Mouse (Mus musculus) intestine, embryonic 14.5 days (tissue): ENCODE results near the gene Aspdh. TPM values are rescaled to one million over a fixed set of nuclear protein-coding genes. Genes with fewer than 3 reads are reported as not detected.

Experiments used
- ATAC-seq: fragments of 200-750 bp; cut with Nextera tagmentation; replicated peaks from 2 replicates; pipeline ENCODE4 v1.8.0; 2017; ENCODE audit warnings: low read depth, moderate number of reproducible peaks, moderate TSS enrichment, moderate library complexity; ENCODE audit not compliant: low FRiP score, low TSS enrichment
- DNase-seq: peaks from one replicate; pipeline ENCODE4 v3.0.0-alpha.2; 2018; ENCODE audit warnings: low spot score
- H3K27ac ChIP-seq: fragments of 300-500 bp; sonication (generic); 2 replicates; pipeline ENCODE4 v1.5.1; 2014; ENCODE audit warnings: low read depth, mild to moderate bottlenecking, control low read depth
- H3K27me3 ChIP-seq: fragments of 300-500 bp; sonication (generic); replicated peaks from 2 replicates; pipeline ENCODE4 v1.6.1; 2014; ENCODE audit warnings: low read length, control low read depth; ENCODE audit not compliant: control insufficient read depth, insufficient read depth
- H3K36me3 ChIP-seq: fragments of 300-500 bp; sonication (generic); 2 replicates; pipeline ENCODE4 v1.6.1; 2014; ENCODE audit warnings: low read length, control low read depth; ENCODE audit not compliant: control insufficient read depth, insufficient read depth
- H3K4me1 ChIP-seq: fragments of 300-500 bp; sonication (generic); replicated peaks from 2 replicates; pipeline ENCODE4 v1.6.1; 2014; ENCODE audit warnings: low read length, control low read depth, mixed read lengths; ENCODE audit not compliant: control insufficient read depth, insufficient read depth
- H3K4me2 ChIP-seq: fragments of 300-500 bp; sonication (generic); 2 replicates; pipeline ENCODE4 v1.6.1; 2014; ENCODE audit warnings: low read length
- H3K4me3 ChIP-seq: fragments of 300-500 bp; sonication (generic); 2 replicates; pipeline ENCODE4 v1.5.1; 2014; ENCODE audit warnings: low read depth, low read length, control low read depth, mixed read lengths
- H3K9ac ChIP-seq: fragments of 300-500 bp; sonication (generic); 2 replicates; pipeline ENCODE4 v1.6.1; 2014; ENCODE audit warnings: mild to moderate bottlenecking, low read length
- H3K9me3 ChIP-seq: fragments of 300-500 bp; sonication (generic); 2 replicates; pipeline ENCODE4 v1.6.1; 2016; ENCODE audit warnings: low read length, control low read depth; ENCODE audit not compliant: control insufficient read depth
- WGBS: fragments of 180-500 bp; shearing (Covaris S2); extraction: QIAGEN DNeasy Blood & Tissue Kit; methylation state at CpG from one replicate; pipeline ENCODE4 v1.1.7; 2014; 5-methylcytosine and 5-hydroxymethylcytosine counted together
- polyA plus RNA-seq: library from polyadenylated mRNA; unstranded; fragments of >200 nt; fragmentation: Nextera tagmentation; extraction: Ambion mirVana; gene quantifications from 2 replicates; pipeline ENCODE4 v1.2.1, GENCODE M21; 2014

Aspdh gene
- 0.65 TPM in 1 of 2 replicates, not detected in the other for polyA plus RNA-seq

GRCm38 (mm10) chr7:44465111-44465510, at the start of gene Aspdh:
Gene Aspdh, plus strand, starts transcription at chr7:44465391.
- H3K36me3 ChIP-seq: no peaks in the 10 kb centered on the region
- ATAC-seq (no peak), DNase-seq (no peak)
- no peak within 1 kb of the TSS for H3K4me2 ChIP-seq
- WGBS: 66% methylated on average over 2 of the region's 2 CpGs
- no peak within 1 kb of the TSS for H3K4me3 ChIP-seq
- no peaks in the 10 kb centered on the region for H3K9me3 ChIP-seq
- no peak within 1 kb of the TSS for H3K9ac ChIP-seq
- H3K27ac ChIP-seq: no peak within 1 kb of the TSS
- H3K27me3 ChIP-seq: peaks cover 47% of the 10 kb centered on the region
- H3K4me1 ChIP-seq: peaks cover 11% of the 10 kb centered on the region

- WGBS: 10% methylated on average over 8 of the region's 8 CpGs
- H3K4me1 ChIP-seq: 0 out of 2 replicates have a peak, but pooled peaks cover 4% of the 10 kb centered on the region
- H3K27ac ChIP-seq: no peak overlapping the region
- no peak overlapping the region for H3K9ac ChIP-seq
- H3K4me3 ChIP-seq: peak overlapping the region; percentile 43; the same call in 1 of the 2 replicates
- H3K36me3 ChIP-seq: no peaks in the 10 kb centered on the region
- H3K4me2 ChIP-seq: peak overlapping the region; percentile 40
- no peaks in the 10 kb centered on the region for H3K9me3 ChIP-seq
- DNase-seq: no peak
- H3K27me3 ChIP-seq: peaks cover 56% of the 10 kb centered on the region
- no peak for ATAC-seq
Measured at GRCm38 (mm10) chr7:44427666-44428065, 37.5 kb upstream of the Aspdh start.

- DNase-seq: no peak
- H3K4me2 ChIP-seq: peak overlapping the region; percentile 64
- ATAC-seq: 0 out of 2 replicates have a peak, but pooled peaks have one; percentile 9
- no peak overlapping the region for H3K27ac ChIP-seq
- H3K9ac ChIP-seq: no peak overlapping the region; the same call in 1 of the 2 replicates
- H3K4me3 ChIP-seq: peak overlapping the region; percentile 43
- no peaks in the 10 kb centered on the region for H3K36me3 ChIP-seq
- peaks cover 56% of the 10 kb centered on the region for H3K27me3 ChIP-seq
- no peaks in the 10 kb centered on the region for H3K9me3 ChIP-seq
- H3K4me1 ChIP-seq: 0 out of 2 replicates have a peak, but pooled peaks cover 4% of the 10 kb centered on the region
- under 1% methylated on average over 17 of the region's 38 CpGs for WGBS
Measured at GRCm38 (mm10) chr7:44428171-44428950, 36.8 kb upstream of the Aspdh start.

DNA sequence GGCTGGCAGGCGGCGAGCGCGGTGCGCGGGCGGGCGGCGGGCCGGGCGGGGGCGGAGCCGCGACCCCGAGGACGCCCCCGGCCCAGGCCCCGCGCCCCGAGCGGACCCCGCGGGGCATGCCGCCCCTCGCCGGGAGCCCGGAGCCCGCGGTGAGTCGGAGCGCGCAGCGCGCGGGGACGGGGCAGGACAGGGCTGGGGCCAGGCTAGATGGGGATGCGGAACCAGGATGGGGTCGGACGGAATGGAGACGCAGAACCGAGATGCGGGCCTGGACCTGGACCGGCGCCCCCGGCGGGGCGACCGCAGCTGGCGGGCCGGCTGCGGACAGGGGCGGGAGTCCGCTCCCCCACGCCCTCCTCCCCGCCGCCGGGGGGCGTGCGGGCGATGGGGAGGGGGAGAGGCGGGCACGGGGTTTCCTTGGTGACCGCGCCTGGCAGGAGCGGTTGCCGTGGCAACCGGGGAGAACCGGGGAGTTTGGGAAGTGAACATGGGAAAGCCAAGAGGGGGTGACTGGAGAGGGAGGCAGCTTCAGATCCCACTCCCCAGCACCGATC, 36.1 kb upstream of the Aspdh start, which contains the start of gene Lrrc4b:
TSS of gene Lrrc4b (plus strand) at position 51 of the 554 bp plus-strand sequence.
- H3K4me2 ChIP-seq: peak within 1 kb of the TSS; percentile 64
- no peak within 1 kb of the TSS for H3K27ac ChIP-seq
- 0 out of 2 replicates have a peak, but pooled peaks cover 4% of the 10 kb centered on the region for H3K4me1 ChIP-seq
- peaks cover 56% of the 10 kb centered on the region for H3K27me3 ChIP-seq
- 2% methylated on average over 51 of the region's 69 CpGs for WGBS
- DNase-seq (peak; percentile 61), ATAC-seq (peak; percentile 22; the same call in 1 of the 2 replicates)
- peak within 1 kb of the TSS; percentile 43 for H3K4me3 ChIP-seq
- H3K9ac ChIP-seq: peak within 1 kb of the TSS; percentile 32
- H3K36me3 ChIP-seq: no peaks in the 10 kb centered on the region
- no peaks in the 10 kb centered on the region for H3K9me3 ChIP-seq

DNA sequence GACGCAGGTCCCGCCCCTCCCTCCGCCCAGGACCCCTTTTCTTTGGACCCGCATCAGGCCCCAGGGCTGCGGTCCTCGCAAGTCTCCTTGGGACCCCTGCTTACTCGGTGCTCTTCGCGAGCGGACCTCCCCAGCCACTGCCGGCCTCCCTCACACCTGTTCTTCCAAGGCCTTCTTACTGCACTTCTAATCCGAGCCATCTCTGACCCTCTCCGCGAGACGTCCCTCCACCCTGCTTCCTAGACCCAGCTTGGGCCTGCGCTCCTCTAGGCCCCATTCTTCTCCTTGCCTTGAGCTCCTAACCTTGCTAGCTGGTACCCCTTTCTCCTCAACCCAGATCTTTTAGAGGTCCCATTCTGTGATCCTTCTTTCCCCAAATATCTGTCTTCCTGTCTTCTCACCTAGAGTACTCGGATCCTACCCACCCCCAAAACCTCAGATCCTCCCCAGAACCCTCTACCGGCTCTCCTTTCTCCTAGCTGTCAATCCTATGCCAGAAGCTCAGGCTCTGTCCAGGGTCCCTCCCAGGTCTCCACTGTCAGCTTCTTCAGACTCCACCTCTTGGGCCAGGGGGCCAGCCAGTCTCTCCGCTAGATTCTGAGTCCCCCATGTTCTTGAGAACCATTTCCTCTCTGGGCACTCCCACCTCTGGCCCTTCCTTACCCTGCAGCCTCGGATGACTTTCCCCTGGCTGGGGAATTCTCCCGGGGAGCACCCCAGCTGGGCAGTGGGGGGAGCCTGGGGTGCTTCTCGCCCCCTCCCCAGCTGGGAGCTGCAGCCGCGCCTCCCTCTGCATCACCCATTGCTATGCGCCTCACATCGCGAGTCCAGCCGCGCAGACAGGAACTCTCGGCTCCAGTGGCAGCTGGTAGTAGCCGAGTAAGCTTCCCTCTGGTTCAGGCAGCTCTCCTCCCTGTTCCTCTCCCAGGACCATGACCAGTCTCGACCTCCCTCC, 35.4 kb upstream of the Aspdh start:
- Histone ChIP-seq H3K27ac (no peak overlapping the region), H3K4me2 (peak overlapping the region; percentile 64), H3K9ac (no peak overlapping the region), H3K9me3 (no peaks in the 10 kb centered on the region), H3K4me1 (0 out of 2 replicates have a peak, but pooled peaks cover 4% of the 10 kb centered on the region), H3K4me3 (peak overlapping the region; percentile 43), H3K27me3 (peaks cover 62% of the 10 kb centered on the region), H3K36me3 (no peaks in the 10 kb centered on the region)
- DNase-seq (no peak), ATAC-seq (no peak)
- WGBS: 2% methylated on average over 29 of the region's 32 CpGs

DNA sequence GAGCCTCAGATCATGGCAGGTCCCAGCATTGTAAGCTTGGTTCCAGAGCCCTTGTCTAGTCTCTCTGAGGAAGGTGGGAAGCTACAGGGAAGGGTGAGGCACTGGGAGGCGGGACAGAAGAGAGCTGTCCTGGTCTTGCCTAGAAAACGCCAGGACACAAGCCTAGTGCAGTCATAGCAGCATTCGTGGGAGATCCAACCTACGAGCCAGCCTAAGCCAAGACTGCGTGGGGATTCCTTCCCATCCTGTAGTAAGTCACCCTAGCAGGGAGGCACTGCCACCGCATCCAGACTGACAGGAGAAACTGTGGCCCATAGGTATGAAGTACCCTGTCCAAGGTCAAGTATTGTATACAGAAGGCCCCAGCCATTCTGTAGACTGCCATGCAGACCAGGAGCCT, 32.6 kb upstream of the Aspdh start:
- no peak for DNase-seq
- 0 out of 2 replicates have a peak, but pooled peaks cover 4% of the 10 kb centered on the region for H3K4me1 ChIP-seq
- no peak overlapping the region for H3K4me2 ChIP-seq
- H3K27me3 ChIP-seq: peaks cover 54% of the 10 kb centered on the region
- 77% methylated on average over 6 of the region's 6 CpGs for WGBS
- ATAC-seq: no peak
- no peaks in the 10 kb centered on the region for H3K9me3 ChIP-seq
- H3K27ac ChIP-seq: no peak overlapping the region
- H3K36me3 ChIP-seq: no peaks in the 10 kb centered on the region
- H3K4me3 ChIP-seq: no peak overlapping the region
- no peak overlapping the region for H3K9ac ChIP-seq

- 0 out of 2 replicates have a peak, but pooled peaks cover 4% of the 10 kb centered on the region for H3K4me1 ChIP-seq
- H3K36me3 ChIP-seq: no peaks in the 10 kb centered on the region
- ATAC-seq (peak; percentile 34; the same call in 1 of the 2 replicates), DNase-seq (no peak)
- no peaks in the 10 kb centered on the region for H3K9me3 ChIP-seq
- 3% methylated on average over 7 of the region's 7 CpGs for WGBS
- no peak overlapping the region for H3K27ac ChIP-seq
- no peak overlapping the region for H3K4me3 ChIP-seq
- no peak overlapping the region for H3K9ac ChIP-seq
- H3K4me2 ChIP-seq: no peak overlapping the region
- peaks cover 46% of the 10 kb centered on the region for H3K27me3 ChIP-seq
Measured at GRCm38 (mm10) chr7:44433371-44433770, 31.8 kb upstream of the Aspdh start.

GRCm38 (mm10) chr7:44434089-44434488, 31.1 kb upstream of the Aspdh start:
- Histone ChIP-seq H3K9ac (no peak overlapping the region), H3K27me3 (peaks cover 43% of the 10 kb centered on the region), H3K36me3 (no peaks in the 10 kb centered on the region), H3K27ac (no peak overlapping the region), H3K9me3 (no peaks in the 10 kb centered on the region), H3K4me1 (0 out of 2 replicates have a peak, but pooled peaks cover 2% of the 10 kb centered on the region), H3K4me3 (no peak overlapping the region), H3K4me2 (no peak overlapping the region)
- 70% methylated on average over 9 of the region's 9 CpGs for WGBS
- ATAC-seq: no peak
- no peak for DNase-seq
